Mouse (Mus musculus) cortical plate, adult 2 months (tissue): ENCODE data around the gene Spata13.

Experiments
- CTCF ChIP-seq: fragments of 200-500 bp; IDR thresholded peaks from 2 replicates; pipeline ENCODE4 v1.5.1; 2011; ENCODE audit warnings: mild to moderate bottlenecking, control low read depth, low read length; ENCODE audit not compliant: insufficient read depth; ENCODE audit errors: extremely low read depth
- POLR2A ChIP-seq: fragments of 200-500 bp; IDR thresholded peaks from 2 replicates; pipeline ENCODE4 v1.6.1; 2011; ENCODE audit warnings: mild to moderate bottlenecking, low read length, control low read depth; ENCODE audit not compliant: insufficient read depth; ENCODE audit errors: extremely low read depth

- no peak for TF ChIP-seq POLR2A
- TF ChIP-seq CTCF, result no peak
Observed at GRCm38 (mm10) chr14:60612671-60613070, 21.1 kb upstream of the Spata13 start.
